Mouse (Mus musculus): ENCODE measurements around the gene Cxcr4. TPM values are rescaled to one million over a fixed set of nuclear protein-coding genes. Genes with fewer than 3 reads are reported as not detected.

The Cxcr4 gene
- 10 to 100 TPM; 15.6 to 87.6 TPM for total RNA-seq (2021)
- long read RNA-seq, experiment 1 = 0 reads
- long read RNA-seq, experiment 2, partial matches to known transcripts = 0 of 1 reads
- long read RNA-seq, experiment 2, other reads (novel, unspliced or antisense) = 0 of 1 reads

DNA sequence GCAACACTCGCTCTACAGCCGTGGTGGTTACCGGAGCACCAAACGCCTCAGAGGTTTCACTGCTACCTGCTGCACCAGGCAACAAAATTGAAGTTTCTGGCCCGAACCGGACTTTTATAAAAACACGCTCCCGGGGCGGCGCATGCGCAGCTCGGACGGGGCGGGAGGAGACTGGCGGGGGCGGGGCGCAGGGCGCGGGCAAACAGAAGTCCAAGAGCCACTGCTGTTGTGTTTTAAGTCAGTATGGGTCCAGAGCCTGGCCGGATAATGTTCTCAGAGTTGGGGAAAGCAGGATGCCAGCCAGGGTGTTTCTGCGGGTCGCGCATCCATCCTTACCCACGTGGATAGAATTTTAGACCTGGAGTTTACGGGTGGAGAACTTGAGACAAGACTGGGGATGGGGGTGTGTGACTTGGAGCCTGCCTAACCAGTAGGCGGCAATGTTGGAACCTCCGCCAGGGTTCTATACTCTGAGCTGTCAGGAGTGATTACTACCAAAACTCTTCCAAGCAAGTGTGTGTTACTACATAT is at the start of gene Cxcr4:
TSS of gene Cxcr4 (minus strand) at position 83 of the 531 bp plus-strand sequence.
- peak; percentile 90 to 95 for DNase-seq

DNA sequence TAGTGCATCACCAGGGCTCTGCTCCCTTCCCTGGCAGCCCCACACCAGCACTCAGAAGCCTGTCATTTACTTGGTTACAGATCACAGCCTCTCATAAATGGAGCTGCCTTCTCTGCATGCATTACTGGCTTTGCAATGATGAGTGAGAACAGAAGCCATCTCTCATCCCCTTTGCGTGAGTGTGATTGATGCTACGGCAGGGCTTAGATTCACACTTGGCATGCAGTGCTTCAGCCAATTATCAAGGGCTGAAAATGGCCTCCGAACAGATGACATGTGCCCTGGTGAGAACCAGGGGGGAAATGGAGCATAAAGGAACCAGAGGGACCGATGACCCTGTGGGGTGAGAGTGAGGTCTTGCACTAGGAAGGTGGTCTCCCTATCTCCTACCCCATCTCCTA is 47.6 kb upstream of the Cxcr4 start:
- DNase-seq = no peak

DNA sequence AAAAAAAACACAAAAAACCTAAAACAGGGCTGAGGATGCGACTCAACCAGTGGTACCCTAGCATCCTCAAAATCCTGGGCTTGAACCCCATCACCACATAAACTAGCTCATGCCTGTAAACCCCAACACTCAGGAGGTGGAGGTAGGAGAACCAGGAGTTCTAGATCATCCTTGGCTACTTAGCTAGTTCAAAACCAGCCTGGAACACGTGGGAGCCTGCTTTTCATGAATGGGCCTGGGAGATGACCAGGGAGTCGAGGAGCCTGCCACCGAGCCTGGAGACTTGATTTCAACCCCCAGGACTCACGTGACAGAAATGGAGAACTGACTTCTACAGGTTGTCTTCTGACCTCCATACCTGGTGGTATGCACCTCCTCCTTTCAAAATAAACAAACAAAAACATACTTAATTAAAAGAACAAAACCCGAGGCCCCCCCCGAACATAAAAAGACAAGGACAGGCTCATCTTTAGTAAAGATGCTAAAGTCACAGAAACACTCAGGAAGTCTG is 45.2 kb upstream of the Cxcr4 start:
- DNase-seq = no peak

DNA sequence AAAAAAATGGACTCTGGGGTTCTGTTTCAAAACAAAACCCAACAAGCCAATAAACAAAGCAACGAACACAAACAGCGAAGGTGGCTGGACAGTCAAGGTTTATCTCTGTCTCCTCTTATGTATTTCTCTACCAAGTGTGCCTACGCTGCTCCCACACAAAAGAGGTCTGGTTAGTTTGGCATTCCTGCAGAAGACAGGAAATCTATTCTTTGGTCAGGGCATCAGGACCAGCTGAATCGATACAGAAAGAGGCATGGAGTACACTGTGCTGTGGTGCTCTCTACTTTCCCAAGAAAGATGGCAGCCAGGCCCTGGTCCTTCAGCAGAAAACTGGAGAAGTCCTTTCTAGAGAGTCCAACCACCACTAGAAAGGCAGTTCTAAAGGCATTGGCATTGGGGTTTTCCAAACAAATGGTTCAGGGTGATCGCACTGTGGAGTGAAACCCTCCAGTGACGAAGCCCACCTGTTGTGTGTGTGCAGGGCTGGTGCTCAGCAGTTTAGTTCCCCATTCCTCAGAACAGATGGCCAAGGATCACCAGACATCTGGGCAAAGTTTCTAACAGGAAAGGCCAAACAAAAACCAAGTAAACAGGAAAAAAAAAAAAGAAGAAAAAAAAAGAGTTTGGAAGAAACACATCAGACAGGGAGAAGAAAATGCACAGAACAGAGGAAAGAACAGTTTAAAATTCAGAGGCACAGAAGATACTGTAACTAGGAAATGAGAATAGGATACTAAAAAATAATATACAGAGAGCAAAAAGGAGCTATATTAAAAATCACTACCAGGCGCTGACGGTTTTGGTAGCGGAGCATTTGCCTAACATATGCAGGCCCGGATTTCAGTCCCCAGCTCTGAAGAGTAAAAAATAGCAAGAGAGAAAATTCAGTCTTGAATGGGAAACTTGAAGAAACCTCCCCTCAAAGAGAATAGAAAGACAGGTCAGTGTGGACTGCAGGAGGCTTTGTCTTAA is 44.5 kb upstream of the Cxcr4 start:
- DNase-seq = no peak

DNA sequence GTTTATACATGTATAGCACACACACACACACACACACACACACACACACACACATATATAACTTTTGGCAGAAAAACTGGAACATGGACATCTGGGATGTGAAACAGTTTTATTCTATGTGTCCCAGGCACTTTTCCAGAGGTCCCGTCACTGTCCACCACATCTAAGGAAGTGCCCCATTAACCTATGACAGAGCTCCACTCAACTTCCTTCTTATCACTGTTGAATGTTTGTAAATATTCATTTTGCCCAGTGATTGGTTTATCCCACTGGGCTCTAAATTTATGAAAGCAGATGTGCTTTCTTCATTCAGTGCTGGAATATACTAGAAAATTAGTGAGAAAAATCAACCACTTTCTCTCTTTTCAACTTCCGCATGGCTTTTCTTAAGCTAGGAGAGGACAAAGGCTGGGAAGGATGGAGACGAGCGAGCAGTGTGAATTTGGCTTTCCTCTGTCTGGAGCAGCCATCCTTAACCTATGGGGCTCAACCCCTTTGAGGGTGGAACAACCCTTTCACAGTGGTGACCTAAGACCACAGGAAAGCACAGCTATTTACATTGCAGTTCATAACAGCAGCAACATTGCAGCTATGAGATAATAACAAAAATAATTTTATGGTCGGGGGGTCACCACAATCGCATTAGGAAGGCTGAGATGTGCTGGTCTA is 41.8 kb upstream of the Cxcr4 start:
- DNase-seq = no peak

DNA sequence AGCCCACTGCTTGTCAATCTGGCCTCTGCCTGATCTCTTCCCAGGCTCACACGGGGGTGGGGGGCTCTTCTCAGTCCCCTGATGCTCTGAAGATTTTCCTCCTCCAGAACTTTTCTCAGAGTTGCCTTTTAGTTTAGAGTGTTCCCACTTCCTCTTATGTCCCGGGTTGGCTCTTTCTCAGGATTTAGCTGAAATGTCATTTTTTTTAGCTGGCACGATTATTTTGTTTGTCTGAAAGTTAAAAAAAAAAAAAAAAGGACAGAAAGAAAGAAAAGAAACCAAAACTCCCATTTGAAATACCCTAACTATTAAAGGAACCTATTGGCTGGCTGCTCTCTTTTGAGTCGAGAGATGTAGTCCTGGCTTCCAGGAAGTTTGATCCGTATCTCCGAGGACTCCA is 40.4 kb upstream of the Cxcr4 start:
- no peak for DNase-seq

DNA sequence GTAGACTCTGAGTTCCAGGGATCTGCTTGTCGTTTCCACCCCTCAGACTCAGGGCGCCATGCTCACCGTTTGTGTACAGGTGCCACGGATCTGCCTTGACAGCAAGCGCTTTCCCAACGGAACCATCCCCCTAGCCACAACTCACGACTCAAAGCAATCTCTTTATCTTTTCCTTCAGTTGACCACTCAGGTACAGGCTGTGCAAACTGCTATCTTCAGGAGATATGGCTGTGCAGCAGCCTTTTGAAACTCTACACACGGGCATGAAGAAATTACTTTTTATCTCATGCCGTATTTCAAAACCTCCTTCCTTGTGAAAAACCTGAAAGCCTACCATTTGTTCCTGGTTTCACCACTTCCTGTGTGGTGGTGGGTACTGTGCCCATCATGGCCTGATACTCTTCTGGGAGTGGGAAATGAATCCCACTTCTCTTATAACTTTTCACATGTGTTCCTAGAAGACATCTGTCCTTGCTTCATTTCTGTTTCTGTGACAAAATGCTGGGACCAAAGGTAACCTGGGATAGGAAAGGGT is 34.1 kb upstream of the Cxcr4 start:
- DNase-seq = no peak

DNA sequence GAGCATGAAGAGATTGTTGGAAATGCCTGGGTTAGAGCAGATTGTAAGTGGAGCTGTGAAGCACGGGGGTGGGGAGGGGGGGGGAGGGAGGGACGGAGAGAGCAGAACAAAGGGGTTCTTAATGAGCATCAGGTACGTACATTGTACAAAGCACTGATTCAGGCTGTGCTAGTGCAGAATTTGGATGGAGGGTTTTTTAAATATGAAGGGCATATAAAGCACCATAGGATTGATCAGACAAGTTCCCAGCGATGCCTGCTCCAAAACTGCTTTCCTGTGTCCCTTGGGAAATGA is 31.4 kb upstream of the Cxcr4 start:
- no peak for DNase-seq

DNA sequence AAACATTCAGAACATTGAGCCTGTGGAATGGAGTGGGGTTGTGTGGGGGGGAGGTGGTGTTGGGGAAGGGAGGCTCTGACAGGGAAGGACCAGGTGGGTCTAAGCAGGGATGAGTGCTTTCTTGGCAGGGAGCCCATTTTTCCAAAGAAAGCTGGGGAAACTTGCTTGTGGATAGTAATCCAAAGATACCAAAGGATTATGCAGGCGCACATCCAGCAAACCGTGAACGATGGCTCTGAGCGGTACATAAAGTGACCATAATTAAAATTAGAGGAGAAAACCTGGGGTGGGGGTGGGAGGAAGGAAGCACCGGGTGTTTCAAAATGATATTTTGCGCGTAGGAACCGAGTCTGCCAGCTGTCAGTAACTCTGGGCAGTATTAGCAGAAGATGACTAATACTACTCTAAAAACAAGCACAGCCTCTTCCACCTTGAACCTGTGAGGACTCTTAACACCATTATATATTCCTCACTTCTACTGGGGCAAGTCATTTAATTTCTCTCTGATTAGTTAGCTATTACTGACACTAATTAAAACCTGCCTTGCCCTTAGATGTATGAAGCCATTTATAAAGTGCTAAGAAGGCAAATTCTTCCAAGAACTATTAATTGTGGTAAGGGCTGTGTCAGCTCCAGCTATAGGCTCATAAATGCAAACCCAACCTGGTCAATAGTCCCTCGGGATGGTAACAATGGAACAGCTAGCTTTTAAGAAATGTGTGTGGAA is 30.9 kb upstream of the Cxcr4 start:
- DNase-seq = no peak

DNA sequence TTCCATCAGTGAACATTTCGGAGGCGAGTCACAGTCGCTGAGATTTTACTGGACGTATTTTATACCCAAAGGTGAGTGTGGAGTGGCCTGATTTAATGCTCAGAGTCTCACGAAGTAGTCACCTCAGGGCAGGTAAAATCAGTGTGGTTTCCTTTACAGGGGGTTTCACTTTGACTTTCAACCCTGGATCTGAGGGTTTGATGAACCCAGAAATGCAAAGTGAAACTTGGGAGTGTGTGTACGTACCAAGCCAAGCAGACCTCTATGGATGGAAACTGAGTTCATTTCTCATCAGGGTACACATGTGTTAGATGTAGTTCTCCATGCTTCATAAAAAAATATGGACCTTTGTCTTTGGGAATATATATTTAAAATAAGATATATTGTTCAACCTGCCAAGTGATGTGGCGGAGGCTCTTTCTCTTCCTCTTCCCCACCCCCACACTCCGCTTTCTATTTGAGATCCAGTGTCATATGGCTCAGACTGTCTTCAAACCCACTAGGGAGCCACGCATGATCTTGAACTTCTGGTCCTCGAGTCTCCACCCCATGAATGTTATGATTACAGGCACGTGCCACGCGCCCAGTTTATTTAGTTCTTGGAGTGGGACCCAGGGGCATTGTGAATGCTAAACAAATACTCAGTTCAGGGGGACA is 25.7 kb upstream of the Cxcr4 start:
- no peak for DNase-seq

DNA sequence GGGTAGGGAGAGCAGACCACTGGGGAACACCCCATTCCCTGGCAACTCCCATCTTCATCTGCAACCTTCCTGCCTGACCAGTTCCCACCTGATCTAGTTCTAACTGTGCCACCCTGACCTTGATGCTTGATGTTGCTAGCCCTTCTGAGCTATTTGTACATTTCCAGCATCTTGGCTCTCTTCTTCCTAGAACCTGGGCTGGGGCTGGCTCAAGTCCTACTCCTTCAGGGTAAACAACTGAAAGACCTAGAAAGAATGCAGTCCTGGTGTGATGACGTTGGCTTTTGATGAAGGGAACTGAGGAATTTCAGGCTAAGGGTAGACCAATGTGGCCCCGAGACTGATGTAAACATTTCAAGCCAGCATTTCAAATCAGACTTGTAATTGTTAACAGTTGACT is 24.5 kb upstream of the Cxcr4 start:
- no peak for DNase-seq

DNA sequence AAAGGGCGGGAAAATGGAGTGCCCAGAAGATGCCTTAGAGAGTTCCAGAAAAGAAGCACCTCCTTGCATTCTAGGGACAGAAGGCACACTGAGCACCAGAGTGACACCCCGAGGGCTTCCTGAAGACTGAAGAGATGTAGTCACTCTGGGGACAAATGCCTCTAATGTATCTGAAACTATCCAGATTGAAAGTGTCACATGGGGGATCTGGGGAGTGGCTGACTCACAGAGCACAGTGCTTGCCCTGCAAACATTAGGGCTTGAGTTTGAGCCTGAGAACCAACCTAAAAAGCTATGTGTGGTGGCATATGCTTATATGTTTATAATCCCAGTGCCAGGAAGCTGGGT is 23.3 kb upstream of the Cxcr4 start:
- no peak for DNase-seq

DNA sequence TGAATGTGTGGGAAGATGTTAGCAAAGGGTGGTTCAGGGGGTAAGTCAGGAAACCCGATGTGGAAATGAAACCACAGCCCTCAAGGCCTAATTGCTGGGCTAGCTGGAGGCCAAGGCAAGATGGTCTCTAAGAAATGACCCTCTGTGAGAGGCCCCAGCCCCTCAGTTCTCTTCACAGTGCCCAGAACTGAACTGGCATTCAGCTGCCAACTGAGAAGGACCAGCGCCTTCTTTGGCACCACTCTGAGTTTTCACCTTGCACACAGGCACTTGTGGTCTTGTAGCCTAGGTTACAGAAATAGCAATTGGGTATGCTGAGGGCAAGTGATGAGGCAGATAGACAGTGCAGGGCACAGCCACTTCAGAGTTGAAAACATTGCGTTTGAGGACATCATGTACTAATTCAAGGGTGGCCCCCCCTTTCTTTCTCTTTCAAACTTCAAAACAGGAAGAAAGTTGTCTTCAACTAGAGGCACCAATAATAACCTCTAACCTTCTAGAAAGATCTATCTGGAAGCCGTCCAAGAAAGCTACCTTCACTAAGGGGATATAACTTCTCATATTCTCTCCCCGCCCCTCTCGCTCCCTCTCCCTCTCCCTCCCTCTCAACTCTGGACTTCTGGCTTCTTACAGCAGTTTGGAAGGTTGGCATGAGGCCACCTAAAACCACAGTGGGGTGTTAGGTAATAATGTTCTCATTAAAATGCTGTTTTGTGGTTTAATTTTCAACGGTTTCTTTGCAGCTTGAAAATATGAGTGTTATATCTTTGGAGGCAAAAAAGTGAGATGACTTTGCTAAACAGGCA is 22.8 kb upstream of the Cxcr4 start:
- peak; percentile 19 to 31 for DNase-seq

DNA sequence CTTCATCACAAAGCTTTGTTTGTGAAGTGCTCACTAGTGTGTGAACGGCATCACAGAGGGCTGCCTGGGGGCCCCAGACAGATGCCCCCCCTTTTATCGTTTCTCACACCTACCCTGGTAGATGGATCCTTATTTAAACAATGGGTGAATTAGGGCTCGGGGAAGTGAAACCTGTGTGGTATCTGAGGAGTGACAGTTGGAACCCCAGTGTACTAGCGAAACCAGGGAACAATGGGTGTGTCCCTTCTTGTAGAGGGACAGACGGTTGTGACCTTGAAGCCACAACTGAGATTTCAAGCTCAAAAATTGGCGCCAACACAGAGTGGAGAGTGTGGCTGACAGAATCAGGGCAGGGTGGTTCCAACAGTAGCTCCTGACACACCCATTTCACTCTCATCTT is 16.0 kb upstream of the Cxcr4 start:
- no peak for DNase-seq

DNA sequence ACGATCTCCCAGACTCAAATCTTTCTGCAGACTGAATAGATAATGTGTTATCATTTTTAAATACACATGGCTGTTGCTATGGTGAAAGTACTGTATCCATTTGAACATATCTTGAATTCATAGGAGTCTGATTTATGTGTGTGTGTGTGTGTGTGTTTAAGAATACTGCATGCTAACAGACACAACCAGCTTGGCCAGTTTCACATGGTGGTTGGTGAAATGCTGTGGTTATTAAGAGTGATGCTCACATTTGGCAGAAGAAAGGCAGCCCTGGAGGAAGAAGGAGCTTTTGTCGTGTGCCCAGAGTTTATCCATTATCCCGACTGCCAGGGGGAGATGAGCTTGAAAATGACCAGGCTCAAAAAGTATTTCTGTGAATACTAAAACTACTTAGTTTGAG is 15.3 kb upstream of the Cxcr4 start:
- DNase-seq = no peak

DNA sequence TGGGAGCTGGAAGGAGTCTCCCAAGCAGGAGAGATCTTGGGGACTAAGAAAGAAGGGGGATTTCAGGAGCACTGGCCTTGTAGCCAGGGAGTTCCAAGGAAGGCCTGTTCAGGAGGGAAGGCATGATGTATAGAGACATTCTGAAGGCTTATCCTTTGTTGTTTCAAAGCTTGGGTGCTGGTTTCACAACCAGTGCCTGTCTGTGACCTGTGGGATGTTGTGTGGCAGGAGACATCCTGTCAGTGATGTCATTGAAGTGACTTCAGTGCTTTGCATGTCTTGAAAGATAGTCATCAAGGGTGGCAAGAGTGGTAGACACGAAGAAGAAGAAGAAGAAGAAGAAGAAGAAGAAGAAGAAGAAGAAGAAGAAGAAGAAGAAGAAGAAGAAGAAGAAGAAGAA is 13.7 kb upstream of the Cxcr4 start:
- DNase-seq = no peak

DNA sequence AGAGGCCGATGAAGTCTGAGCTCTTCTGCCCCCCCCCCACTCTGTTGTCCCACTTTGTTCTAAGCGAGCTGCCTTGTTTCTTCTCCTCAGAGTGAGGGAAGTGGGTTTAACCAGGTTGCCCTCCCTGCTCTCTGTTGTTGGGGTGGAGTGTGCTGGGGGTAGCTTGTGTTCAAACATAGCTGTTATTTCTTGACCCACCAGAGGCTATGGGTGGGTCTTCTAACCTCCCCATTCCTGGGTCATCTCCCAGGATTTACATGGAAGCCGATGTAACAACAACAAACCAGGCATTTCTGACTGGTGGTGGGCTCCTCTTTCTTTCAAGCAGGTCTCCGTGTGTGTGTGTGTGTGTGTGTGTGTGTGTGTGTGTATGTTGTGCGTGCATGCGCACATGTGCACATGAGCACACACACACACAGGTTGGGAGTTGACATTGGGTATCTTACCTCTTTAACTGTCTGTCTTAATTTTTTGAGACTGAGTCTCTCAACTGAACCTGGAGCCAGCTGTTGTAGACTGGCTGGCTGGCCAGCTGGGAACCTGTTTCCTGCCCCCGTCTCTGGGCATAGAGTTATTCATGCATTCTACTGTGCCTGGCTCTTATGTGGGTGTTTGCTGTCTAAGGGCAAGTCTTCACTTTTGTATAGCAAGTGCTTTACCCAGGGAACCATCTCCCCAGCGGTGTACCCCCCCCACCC is 10.7 kb upstream of the Cxcr4 start:
- no peak for DNase-seq

DNA sequence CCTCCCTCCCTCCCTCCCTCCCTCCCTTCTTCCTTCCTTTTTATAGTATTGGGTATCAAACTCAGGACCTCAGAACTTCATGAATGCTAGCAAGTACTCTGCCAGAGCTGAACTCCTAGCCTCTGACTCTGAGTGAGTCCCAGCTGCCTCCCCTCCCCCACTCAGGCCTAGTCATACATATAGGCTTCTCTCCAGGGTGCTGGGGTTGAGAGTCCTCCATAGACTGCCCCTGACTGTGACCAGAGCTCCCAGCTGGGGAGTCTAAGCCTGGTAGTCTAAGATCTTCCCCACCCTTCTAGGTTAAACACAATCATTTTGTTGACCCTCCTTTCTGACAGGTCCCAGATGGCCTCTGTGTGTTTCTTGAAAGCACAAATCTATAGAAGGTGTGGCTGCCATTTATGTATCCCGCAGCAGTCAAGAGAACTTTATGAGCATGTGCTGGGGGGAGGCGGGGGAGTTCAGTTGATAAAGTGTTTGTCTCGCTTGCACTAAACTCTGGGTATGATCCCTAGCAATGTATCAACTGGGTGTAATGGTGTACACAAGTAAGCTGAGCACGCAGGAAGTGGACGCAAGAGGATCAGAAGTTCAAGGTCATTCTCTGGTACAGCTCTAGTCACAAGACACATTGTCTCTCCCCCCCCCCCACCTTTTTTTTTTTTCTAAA is 10.1 kb upstream of the Cxcr4 start:
- no peak for DNase-seq

DNA sequence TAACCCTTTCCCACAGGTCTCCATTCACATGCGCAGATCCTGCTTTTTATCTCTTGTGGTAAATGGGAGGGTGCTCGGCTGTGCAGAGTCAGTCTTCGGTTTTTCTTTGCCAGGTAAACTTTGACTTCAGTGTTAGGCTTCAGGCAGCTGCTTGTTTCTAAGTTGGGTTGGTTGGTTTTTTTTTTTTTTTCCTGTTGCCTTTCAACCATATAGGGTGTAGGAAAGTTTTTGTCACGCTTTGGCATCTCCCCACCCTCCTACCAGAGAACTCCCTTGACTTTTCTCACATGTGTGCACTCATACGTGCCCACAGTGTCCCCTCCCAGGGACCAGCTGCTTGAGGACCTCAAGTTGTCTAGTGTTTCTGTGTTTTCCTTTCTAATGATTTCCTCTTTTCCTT is 9.2 kb upstream of the Cxcr4 start:
- DNase-seq = no peak

DNA sequence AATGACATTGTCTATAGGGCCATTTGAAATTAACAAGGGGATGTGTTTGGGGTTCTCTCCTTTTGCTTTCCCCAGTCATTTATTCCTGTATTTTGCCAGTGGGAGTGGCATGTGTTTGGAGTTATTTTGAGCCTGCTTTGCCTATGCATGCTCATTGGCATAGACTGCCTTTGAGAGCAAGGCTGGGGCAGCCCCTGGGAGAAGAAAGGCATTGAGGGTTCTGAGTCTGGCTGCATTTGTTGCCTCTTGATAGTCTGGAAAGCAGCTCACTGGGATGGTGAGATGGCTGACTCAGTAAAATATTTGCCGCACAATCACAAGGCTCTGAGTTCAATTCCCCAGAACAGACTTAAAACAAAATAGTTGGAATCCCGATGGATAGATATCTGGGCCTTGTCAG is 8.5 kb upstream of the Cxcr4 start:
- no peak for DNase-seq

Measured in adrenal gland, postnatal 36 days (tissue).